Mouse (Mus musculus): ENCODE measurements at regions not wholly inside any gene's neighbourhood (a gene's known extent, or its start where the extent isn't known, plus 50 kb on each side); places are given as distances from the start of the nearest gene placed in this dataset.
"Not testable (repeated sequence)": the region's sequence is repeated elsewhere in the genome, so short reads cannot be mapped to it uniquely, and the experiment has no call there.

DNA sequence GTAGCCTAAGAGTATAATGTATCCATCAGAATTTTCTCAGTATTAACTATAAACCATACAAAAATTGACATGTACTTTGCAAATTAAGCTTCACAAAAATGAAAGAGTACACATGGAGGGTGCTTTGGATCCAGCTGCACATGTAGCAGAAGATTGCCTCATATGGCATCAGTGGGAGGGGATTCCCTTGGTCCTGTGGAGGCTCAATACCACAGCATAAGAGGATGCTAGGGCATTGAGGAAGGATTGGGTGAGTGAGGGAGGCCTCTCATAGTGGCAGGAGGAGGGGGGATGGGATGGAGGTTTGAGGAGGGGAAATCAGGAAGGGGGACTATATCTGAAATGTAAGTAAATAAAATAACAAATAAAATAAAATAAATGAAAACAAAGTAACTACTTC is 301.7 kb upstream of the Cntn5 start:
- no peak for DNase-seq (ENCODE audit: low spot score)

DNA sequence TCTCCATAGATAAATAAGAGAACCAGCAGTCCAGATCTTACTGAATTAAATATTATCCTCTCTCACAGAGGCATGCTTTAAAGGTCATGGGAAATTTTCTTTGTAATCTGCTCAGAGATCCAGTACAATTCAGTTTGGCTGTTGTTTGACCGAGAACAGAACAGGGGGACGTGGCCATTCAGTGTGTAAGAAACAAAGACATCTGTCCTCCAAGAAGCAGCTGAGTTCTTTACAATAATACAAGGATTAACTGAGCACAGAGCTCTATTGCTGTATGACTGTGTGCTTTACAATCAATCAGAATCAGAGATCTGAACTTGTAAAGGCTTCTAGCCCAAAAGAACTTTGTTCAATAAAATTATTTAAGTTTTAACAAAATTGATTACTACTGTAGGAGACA is 287.6 kb upstream of the Cntn5 start:
- DNase-seq (ENCODE audit: low spot score): no peak

DNA sequence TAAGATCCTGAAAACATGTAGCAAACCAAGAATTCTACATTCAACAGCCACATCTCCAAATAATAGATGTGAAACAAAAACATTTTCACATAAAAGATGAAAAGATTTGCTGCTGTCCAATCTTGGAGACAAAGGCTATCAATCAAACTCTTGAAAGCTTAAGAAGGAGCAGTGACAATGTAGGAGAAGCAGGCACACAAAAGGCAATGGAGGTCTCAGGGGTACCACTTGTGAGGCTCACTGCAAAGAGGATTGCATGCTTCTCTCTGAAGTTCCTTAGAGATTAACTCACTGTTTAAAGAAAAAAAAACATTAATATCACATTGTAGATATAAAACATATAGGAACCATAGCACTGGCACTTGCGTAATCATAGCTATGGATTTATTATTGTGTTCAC is 241.2 kb upstream of the Cntn5 start:
- DNase-seq (ENCODE audit: low spot score): no peak

DNA sequence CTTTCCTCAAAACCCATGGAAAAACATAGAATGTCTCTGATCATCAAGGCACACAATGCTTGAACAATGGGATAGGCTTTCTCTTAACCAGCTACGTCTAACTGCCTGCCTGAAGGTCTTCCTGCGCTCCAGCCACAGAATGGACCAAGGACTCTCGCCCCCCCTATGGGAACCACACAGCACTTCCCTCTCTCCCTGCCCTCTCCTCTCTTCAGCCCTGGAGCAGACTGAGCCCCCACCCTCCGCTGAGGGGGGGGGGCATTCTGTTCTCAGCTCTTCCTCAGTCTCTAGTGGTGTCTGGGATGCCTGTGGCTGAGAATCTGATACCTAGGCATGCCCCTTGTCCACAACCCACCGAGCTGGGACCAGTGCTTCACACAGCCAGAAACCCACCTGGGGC is 222.3 kb upstream of the Cntn5 start:
- DNase-seq (ENCODE audit: low spot score): no peak

DNA sequence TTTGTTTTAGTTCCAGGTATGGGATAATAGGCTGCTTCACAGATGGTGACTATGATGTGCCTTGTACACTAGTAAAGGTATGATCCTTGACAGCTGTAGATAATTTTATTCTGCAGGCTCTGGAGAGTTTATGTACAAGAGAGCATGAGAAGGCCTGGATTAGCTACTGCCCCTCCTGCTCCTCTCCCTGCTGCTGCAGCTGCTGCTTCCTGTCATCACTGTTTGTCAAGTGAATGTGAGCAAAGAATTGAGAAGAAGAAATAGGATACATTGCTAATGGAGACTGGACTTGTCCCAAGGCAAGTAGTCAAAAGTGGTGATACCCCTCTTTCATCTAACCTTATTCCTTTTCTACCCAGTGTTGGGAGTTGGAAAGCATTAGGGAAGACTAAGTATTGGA is 214.6 kb upstream of the Cntn5 start:
- no peak for DNase-seq (ENCODE audit: low spot score)

DNA sequence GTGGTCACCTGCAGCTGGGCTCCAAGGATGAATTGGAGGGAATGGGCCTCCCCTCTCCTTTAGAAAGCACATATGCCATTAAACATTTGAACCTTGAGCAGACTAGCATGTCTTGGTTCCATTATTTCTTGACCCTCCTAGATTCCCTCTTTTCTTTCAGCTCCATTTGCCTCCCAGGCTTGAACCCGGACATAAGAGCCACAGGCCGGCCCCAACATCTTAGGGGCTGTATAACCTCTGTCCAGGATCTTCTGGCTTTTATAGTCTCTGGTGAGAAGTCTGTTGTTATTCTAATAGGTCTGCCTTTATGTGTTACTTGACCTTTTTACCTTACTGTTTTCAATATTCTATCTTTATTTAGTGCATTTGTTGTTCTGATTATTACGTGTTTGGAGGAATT is 203.3 kb upstream of the Cntn5 start:
- not testable (repeated sequence) for DNase-seq (ENCODE audit: low spot score)

DNA sequence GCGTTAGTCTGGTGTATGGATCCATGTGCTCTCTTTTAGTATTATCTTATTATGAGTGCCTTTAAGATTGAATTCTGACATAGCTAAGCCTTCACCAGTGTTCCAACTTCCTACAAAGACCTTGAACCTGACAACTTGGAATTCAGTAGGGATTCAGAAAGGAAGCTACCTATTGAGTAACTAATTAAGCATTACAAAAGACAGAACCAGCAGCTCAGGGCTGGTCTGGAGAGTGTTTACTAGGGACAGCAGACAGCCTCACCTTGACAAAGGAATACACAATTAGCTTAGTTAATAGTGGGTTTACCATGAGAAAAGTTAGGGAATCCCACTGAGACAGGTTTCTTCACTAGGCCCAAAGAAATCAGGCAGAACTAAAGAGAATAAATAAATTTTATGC is 202.6 kb upstream of the Cntn5 start:
- DNase-seq (ENCODE audit: low spot score): not testable (repeated sequence)

DNA sequence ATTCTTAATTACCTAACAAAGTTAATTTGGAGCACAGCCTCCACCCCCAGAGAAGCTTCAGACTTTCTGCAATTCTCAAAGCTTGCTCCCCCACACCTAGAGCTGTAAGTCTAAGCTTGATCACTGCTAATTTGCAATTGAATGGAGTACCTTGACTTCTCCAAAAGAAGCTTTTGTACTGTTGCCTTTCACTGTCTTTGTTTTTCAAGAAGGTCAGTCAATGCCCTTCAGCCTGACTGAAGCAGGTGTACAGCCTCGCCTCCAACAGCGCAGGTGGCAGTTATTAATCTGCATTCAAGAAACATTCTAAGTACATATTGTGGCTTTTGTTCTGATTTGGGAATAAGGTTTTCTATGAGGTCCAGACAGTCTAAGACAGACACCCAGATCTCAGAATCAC is 201.7 kb upstream of the Cntn5 start:
- no peak for DNase-seq (ENCODE audit: low spot score)

DNA sequence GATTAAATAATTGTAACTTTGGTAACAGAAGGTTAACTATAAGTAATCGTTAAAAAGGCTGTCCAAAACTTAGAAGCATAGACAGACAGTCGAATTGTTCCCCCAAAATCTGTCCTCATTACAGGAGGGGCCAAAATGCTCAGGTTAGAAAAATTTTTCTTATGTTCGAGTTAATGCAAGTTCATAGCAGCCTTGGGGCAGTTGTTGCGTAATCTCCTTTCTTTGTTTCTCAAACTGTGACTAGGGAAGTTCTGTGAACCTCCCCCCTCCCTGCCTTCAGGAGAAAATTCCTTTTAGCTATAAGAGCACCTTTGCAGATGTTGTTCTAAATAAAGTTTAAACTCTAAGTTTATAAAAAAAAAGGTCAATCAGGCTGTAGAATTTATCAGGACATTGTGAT is 198.9 kb upstream of the Cntn5 start:
- no peak for DNase-seq (ENCODE audit: low spot score)

DNA sequence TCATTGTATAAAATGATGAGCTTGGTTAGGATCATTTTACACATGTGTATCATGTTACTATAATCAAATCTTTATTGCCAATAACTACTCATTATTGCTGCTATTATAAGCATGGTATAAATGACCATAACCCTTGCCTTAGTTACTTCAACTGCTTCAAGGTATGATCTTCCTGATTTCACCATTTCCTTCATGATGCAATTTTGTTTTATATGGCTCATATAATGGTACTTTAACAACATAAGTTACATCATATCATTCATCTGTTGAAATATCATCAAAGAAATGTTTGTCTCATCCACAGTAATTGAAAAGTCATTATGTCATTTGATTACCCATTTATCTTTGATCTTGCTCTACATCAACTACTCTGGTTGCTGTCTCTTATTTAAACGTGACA is 188.3 kb upstream of the Cntn5 start:
- no peak for DNase-seq (ENCODE audit: low spot score)

DNA sequence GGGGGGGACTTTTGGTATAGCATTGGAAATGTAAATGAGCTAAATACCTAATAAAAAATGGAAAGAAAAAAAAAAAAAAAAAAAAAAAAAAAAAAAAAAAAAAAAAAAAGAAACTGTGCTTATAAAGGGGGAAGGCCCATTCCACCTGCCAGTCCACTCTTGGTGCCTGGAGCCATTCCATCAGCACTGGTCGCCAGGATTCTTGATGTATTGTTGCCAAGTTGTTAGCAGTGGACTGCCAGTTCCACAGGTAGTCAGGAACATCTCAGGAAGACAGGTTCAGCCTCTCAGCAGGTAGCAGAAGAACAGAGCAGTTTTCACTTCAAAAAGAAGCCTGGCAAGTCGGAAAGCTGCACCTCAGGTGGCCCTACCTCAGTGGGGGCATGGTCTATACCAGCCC is 162.6 kb upstream of the Cntn5 start:
- DNase-seq (ENCODE audit: low spot score): not testable (repeated sequence)

DNA sequence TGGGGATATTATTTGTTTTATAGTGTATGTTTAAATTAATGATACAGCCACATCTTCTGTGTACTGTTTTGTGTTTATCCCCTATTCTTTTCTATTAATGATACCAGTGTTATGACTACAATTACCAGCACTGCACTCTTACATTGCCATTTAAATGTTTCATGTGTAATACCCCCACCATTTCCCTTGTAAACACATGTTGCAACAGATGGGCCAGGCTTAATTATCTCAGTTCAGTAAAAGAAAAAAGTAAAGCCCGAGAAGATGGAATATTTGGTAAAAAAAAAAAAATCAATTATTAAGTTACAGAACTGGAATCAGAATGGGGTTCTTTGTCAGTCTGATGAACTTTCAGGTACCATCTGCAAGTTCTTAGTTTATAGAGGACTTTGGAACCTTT is 158.3 kb upstream of the Cntn5 start:
- no peak for DNase-seq (ENCODE audit: low spot score)
